Mouse (Mus musculus): ENCODE results near the gene Chl1. TPM values are rescaled to one million over a fixed set of nuclear protein-coding genes. Genes with fewer than 3 reads are reported as not detected.

The Chl1 gene
- polyA plus RNA-seq, 2 experiments = 2.0 to 4.9 TPM

DNA sequence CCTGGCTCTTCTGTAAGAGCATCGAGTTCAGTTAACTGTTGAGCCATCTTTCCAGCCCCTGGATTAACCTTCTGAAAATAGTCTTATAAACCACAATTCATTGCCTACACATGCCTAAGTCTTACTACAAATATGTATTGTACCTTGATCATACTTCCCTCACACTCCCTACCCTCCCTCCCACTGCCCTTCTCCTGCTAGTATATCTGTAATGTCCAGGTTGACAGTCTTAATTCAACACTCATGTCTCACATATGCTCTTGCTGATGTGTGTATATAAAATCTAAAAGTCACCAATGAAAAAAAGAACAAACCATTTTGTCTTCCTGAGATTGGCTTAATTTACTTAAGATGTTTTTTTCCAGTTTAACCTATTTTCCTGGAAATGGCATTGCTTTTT lies 189.1 kb downstream of the Chl1 start:
- no peaks in the 10 kb centered on the region for H3K9me3 ChIP-seq (ENCODE audit: control insufficient read depth, low read length)
- H3K4me3 ChIP-seq (replicated peaks; ENCODE audit: low read length) = no peak overlapping the region
- ATAC-seq (ENCODE audit: low FRiP score, low read depth) (no peak), DNase-seq (ENCODE audit: low spot score) (no peak)
- H3K4me1 ChIP-seq (ENCODE audit: control insufficient read depth, insufficient read depth, low read length) = no peaks in the 10 kb centered on the region
- 90% methylated on average over 1 of the region's 1 CpGs for WGBS
- no peak for TF ChIP-seq POLR2A (IDR thresholded peaks at IDR 0.05; ENCODE audit: borderline replicate concordance, extremely low read depth, insufficient read depth, insufficient read length)
- no peak overlapping the region for H3K9ac ChIP-seq (ENCODE audit: low read depth, low read length, severe bottlenecking)
- no peaks in the 10 kb centered on the region for H3K36me3 ChIP-seq (ENCODE audit: control insufficient read depth, insufficient read depth, low read length)
- H3K27ac ChIP-seq (replicated peaks; ENCODE audit: low read depth, low read length) = no peak overlapping the region
- no peaks in the 10 kb centered on the region for H3K27me3 ChIP-seq (ENCODE audit: control insufficient read depth, insufficient read depth, low read length)
- H3K4me2 ChIP-seq (replicated peaks; ENCODE audit: low read depth, low read length, severe bottlenecking) = no peak overlapping the region

DNA sequence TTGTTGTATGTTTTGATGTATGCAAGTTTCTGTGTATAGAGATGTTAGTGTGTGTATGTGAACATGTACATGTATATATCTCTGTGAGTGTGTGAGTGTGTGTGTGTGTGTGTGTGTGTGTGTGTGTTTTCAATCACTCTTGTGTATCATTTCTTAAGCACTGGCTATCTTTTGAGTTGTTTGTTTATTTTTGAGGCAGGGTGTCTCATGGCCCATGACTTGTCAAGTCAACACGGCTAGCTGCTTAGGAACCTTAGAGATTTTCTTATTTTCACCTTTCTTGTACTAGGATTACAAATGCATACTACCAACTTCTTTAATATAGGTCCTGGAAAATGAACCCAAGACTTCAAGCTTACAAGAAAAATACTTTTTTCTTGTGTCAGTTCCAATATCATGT lies 189.5 kb downstream of the Chl1 start:
- WGBS = 86% methylated on average over 1 of the region's 1 CpGs
- Histone ChIP-seq H3K27me3 (ENCODE audit: control insufficient read depth, insufficient read depth, low read length) (no peaks in the 10 kb centered on the region), H3K4me1 (ENCODE audit: control insufficient read depth, insufficient read depth, low read length) (no peaks in the 10 kb centered on the region), H3K9ac (ENCODE audit: low read depth, low read length, severe bottlenecking) (no peak overlapping the region), H3K27ac (replicated peaks; ENCODE audit: low read depth, low read length) (no peak overlapping the region), H3K36me3 (ENCODE audit: control insufficient read depth, insufficient read depth, low read length) (no peaks in the 10 kb centered on the region), H3K9me3 (ENCODE audit: control insufficient read depth, low read length) (no peaks in the 10 kb centered on the region), H3K4me2 (replicated peaks; ENCODE audit: low read depth, low read length, severe bottlenecking) (no peak overlapping the region), H3K4me3 (replicated peaks; ENCODE audit: low read length) (no peak overlapping the region)
- no peak for ATAC-seq (ENCODE audit: low FRiP score, low read depth)
- DNase-seq (ENCODE audit: low spot score) = no peak
- no peak for TF ChIP-seq POLR2A (IDR thresholded peaks at IDR 0.05; ENCODE audit: borderline replicate concordance, extremely low read depth, insufficient read depth, insufficient read length)

DNA sequence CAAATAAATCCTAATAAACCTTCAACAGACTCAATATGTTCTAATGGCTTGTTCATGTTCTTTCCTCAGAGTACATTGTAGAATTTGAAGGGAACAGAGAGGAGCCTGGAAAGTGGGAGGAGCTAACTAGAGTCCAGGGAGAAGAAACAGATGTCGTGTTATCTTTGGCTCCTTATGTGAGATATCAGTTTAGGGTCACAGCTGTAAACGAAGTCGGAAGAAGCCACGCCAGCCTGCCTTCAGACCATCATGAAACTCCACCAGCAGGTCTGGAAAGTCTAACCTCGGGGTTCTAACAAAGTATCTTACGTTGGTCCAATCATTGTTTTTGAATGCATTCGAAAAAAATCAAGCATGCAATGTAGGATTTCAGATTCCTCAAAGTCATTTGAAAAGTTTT lies 189.9 kb downstream of the Chl1 start:
- ATAC-seq (ENCODE audit: low FRiP score, low read depth) (no peak), DNase-seq (ENCODE audit: low spot score) (no peak)
- no peak overlapping the region for H3K4me3 ChIP-seq (replicated peaks; ENCODE audit: low read length)
- H3K4me2 ChIP-seq (replicated peaks; ENCODE audit: low read depth, low read length, severe bottlenecking) = no peak overlapping the region
- no peak overlapping the region for H3K27ac ChIP-seq (replicated peaks; ENCODE audit: low read depth, low read length)
- H3K9ac ChIP-seq (ENCODE audit: low read depth, low read length, severe bottlenecking) = no peak overlapping the region
- no peaks in the 10 kb centered on the region for H3K9me3 ChIP-seq (ENCODE audit: control insufficient read depth, low read length)
- no peaks in the 10 kb centered on the region for H3K4me1 ChIP-seq (ENCODE audit: control insufficient read depth, insufficient read depth, low read length)
- 65% methylated on average over 7 of the region's 7 CpGs for WGBS
- no peaks in the 10 kb centered on the region for H3K27me3 ChIP-seq (ENCODE audit: control insufficient read depth, insufficient read depth, low read length)
- no peaks in the 10 kb centered on the region for H3K36me3 ChIP-seq (ENCODE audit: control insufficient read depth, insufficient read depth, low read length)
- no peak for TF ChIP-seq POLR2A (IDR thresholded peaks at IDR 0.05; ENCODE audit: borderline replicate concordance, extremely low read depth, insufficient read depth, insufficient read length)

DNA sequence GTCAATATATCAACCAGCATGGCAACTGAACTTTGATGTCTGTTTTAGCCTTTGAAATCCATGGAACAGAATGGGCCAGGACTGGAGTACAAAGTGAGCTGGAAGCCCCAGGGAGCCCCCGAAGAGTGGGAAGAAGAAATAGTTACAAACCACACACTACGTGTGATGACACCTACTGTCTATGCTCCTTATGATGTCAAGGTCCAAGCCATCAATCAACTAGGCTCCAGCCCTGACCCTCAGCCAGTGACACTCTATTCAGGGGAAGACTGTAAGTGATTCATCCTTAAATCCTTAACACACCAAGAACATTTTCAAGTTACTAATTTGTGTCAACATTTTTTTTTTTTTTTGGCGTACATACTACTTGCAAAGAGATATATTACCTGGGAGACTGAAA lies 196.0 kb downstream of the Chl1 start:
- Histone ChIP-seq H3K36me3 (ENCODE audit: control insufficient read depth, insufficient read depth, low read length) (no peaks in the 10 kb centered on the region), H3K4me2 (replicated peaks; ENCODE audit: low read depth, low read length, severe bottlenecking) (no peak overlapping the region), H3K4me1 (ENCODE audit: control insufficient read depth, insufficient read depth, low read length) (no peaks in the 10 kb centered on the region), H3K9me3 (ENCODE audit: control insufficient read depth, low read length) (no peaks in the 10 kb centered on the region), H3K4me3 (replicated peaks; ENCODE audit: low read length) (no peak overlapping the region), H3K27ac (replicated peaks; ENCODE audit: low read depth, low read length) (no peak overlapping the region), H3K9ac (ENCODE audit: low read depth, low read length, severe bottlenecking) (no peak overlapping the region), H3K27me3 (ENCODE audit: control insufficient read depth, insufficient read depth, low read length) (no peaks in the 10 kb centered on the region)
- DNase-seq (ENCODE audit: low spot score) = no peak
- WGBS = 79% methylated on average over 3 of the region's 3 CpGs
- no peak for TF ChIP-seq POLR2A (IDR thresholded peaks at IDR 0.05; ENCODE audit: borderline replicate concordance, extremely low read depth, insufficient read depth, insufficient read length)
- no peak for ATAC-seq (ENCODE audit: low FRiP score, low read depth)

DNA sequence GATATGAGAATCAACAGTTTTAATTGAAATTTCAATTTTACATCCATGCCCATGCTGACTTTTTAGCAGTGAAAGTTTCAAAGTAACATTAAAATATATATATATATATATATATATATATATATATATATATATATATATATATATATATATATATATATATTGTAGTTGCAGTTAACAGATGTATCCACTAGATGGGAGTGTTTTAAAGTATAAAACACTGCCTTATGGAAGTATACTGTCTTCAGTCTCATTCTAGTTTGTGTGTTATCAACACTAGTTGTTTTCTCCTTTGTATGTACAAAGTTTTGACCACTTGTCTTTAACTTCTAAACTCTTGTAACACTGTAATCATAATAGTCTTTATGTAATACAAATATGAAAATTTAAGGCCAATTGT lies 228.9 kb downstream of the Chl1 start:
- H3K9ac ChIP-seq (ENCODE audit: low read depth, low read length, severe bottlenecking) = no peak overlapping the region

DNA sequence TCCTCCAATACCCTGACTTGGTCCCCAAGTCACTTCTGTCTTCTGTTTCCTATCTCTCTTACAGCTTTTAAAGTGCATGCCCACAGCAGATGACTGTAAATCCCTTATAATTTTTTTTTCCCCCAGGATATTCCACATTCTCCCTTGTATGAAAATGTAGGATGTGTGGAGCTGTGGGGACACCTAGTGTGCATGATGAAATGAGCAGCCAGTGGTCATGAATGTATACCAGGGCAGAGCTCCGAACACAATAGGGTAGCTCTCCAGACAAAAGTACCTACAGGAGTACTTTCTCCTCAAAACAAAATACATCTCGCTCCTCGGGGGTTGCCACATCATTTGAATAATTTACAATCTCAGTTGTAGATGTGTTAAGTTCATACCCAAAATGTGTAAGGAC lies 232.4 kb downstream of the Chl1 start:
- ATAC-seq (ENCODE audit: low FRiP score, low read depth) (no peak), DNase-seq (ENCODE audit: low spot score) (no peak)
- TF ChIP-seq POLR2A (IDR thresholded peaks at IDR 0.05; ENCODE audit: borderline replicate concordance, extremely low read depth, insufficient read depth, insufficient read length) = no peak
- Histone ChIP-seq H3K36me3 (ENCODE audit: control insufficient read depth, insufficient read depth, low read length) (no peaks in the 10 kb centered on the region), H3K9me3 (ENCODE audit: control insufficient read depth, low read length) (no peaks in the 10 kb centered on the region), H3K27ac (replicated peaks; ENCODE audit: low read depth, low read length) (no peak overlapping the region), H3K4me3 (replicated peaks; ENCODE audit: low read length) (no peak overlapping the region), H3K4me2 (replicated peaks; ENCODE audit: low read depth, low read length, severe bottlenecking) (no peak overlapping the region), H3K9ac (ENCODE audit: low read depth, low read length, severe bottlenecking) (no peak overlapping the region), H3K27me3 (ENCODE audit: control insufficient read depth, insufficient read depth, low read length) (no peaks in the 10 kb centered on the region), H3K4me1 (ENCODE audit: control insufficient read depth, insufficient read depth, low read length) (no peaks in the 10 kb centered on the region)
- WGBS = 64% methylated on average over 3 of the region's 3 CpGs

More for the DNA sequence above, 228.9 kb downstream of the Chl1 start:
- Histone ChIP-seq H3K4me2 (replicated peaks; ENCODE audit: low read depth, low read length, severe bottlenecking) (no peak overlapping the region), H3K36me3 (ENCODE audit: control insufficient read depth, insufficient read depth, low read length) (no peaks in the 10 kb centered on the region), H3K4me1 (ENCODE audit: control insufficient read depth, insufficient read depth, low read length) (no peaks in the 10 kb centered on the region), H3K27me3 (ENCODE audit: control insufficient read depth, insufficient read depth, low read length) (no peaks in the 10 kb centered on the region), H3K27ac (replicated peaks; ENCODE audit: low read depth, low read length) (no peak overlapping the region), H3K4me3 (replicated peaks; ENCODE audit: low read length) (no peak overlapping the region), H3K9me3 (ENCODE audit: control insufficient read depth, low read length) (no peaks in the 10 kb centered on the region)
- TF ChIP-seq POLR2A (IDR thresholded peaks at IDR 0.05; ENCODE audit: borderline replicate concordance, extremely low read depth, insufficient read depth, insufficient read length) = no peak
- ATAC-seq (ENCODE audit: low FRiP score, low read depth) = no peak
- peak; percentile 40 for DNase-seq (ENCODE audit: low spot score)

Measured in limb, embryonic 14.5 days (tissue).